Mouse (Mus musculus) right cerebral cortex, postnatal 14 days (tissue): ENCODE results near the gene Gm10037.

ENCODE experiments used
- DNase-seq: peaks from one replicate; pipeline ENCODE4 v3.0.0; 2022

The Gm10037 gene

DNA sequence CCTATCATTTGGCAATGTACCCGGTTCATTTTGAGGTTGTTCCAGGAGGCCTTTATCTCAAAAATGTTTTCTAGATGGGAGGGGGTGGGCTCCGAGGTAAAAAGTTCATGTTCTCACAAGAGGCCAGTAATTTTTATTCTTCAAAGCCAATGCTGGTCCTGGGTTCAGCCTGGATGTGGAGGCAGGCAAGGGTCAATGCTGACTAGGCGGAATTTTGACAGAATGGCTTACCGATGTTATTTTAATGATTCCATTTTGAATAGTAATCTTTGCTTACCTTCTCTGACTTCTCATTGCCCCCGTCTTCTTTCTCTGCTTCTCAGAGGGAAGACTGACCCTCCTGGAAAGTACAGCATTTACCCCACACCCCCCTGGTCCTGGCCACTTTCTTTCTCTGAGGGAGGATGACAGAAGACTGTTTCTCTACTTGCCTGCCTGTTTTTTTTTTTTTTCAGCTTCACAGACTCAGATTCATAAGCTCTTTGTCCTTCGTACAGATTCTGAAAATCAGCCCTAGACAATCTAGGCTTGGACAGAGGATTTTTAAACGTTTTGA is 45.9 kb downstream of the Gm10037 start:
- DNase-seq, result no peak

DNA sequence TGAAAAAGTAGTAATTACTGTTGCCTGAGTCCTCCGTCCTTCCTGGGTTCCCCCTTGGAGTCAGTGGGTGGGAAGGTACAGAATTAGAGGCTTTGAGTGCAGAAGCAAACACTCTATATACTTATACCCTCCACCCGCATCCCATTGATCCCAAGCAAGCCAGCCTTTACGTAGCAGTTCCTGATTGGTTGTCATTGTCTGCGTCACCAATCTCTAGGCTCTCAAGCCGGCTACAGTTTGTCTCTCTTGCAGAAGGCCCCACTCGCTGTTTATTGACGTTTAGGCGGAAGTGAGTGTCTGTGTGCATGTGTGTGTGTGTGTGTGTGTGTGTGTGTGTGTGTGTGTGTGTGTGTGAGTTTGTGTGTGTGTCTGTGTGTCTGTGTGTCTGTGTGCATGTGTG is 53.1 kb downstream of the Gm10037 start:
- no peak for DNase-seq
